Mouse (Mus musculus) layer of hippocampus, adult 11-12 months (tissue): ENCODE data around the gene Gpr84.

Source experiments
- DNase-seq: peaks from one replicate; pipeline ENCODE4 v3.0.0; 2022; ENCODE audit warnings: low spot score

Gene Gpr84

GRCm38 (mm10) chr15:103305792-103306645, 4.4 kb downstream of the Gpr84 start:
- no peak for DNase-seq

- DNase-seq = peak; percentile 98
Measured at GRCm38 (mm10) chr15:103305070-103305678, 5.2 kb downstream of the Gpr84 start.

- DNase-seq = no peak
Measured at GRCm38 (mm10) chr15:103304616-103304969, 5.8 kb downstream of the Gpr84 start.

DNA sequence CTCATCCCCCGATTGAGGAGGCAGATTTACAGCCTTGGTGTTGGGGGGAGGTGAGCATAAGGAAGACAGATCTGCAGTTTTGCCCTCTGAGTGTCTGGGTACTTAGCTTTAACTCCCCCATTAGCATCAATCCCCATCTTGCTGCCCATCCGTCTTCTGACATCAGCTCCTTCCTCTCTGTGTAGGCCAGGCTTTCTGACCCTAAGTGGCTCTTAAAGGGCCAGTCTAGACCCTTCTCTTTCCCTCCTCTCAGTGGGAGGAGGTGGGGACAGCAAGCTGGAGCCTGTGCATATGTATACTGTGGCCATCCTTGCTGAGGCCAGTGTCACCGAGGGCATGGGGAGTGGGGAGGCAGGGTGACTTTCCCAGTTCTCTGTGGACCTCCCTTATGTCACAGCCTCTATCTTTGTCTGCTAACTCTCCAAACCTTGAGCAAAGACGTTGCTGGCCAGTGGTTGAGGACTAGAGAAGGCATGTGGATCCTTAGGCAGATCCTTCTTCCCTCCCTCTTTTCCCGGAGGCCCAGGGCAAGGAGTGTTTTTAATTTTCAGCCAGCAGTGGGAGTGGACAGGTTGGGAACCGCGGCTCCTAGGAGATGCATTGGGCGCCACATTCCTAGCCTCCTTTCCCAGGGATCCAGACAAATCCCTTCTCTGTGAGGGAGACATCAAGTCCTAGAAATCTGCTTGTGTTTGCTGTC, 6.3 kb downstream of the Gpr84 start:
- DNase-seq = no peak

DNA sequence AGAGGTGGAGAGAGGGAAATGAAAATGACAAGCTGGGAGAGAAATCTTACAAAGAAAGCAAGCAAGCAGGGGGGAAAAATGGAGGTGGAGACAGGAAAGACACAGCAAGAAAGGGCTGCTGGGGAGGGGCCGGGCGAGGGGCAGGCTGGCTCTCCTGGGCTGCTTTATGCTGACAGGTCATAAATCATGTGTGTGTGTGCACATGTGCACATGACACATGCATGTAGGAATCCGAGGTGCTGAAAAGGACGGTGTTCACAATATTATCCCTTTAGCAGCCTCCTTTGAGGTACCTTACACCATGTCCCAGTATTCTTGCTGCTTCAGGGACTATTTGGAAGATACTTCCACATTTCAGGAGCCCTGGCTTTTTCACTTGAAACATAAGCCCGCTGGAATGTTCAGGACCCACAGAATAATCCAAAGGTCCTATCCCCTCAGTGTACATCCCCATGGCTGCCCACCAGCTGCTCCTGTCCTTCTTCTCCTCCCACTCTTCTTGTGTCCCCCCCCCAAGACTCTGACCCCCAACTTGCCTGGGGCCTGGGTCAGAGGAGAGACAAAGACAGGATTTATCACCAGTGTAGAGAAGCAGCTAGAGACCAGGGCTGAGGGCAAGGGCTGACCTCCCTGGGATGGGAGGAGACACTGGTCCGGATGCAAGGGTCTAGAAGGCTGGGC, 7.9 kb downstream of the Gpr84 start:
- DNase-seq = no peak

DNA sequence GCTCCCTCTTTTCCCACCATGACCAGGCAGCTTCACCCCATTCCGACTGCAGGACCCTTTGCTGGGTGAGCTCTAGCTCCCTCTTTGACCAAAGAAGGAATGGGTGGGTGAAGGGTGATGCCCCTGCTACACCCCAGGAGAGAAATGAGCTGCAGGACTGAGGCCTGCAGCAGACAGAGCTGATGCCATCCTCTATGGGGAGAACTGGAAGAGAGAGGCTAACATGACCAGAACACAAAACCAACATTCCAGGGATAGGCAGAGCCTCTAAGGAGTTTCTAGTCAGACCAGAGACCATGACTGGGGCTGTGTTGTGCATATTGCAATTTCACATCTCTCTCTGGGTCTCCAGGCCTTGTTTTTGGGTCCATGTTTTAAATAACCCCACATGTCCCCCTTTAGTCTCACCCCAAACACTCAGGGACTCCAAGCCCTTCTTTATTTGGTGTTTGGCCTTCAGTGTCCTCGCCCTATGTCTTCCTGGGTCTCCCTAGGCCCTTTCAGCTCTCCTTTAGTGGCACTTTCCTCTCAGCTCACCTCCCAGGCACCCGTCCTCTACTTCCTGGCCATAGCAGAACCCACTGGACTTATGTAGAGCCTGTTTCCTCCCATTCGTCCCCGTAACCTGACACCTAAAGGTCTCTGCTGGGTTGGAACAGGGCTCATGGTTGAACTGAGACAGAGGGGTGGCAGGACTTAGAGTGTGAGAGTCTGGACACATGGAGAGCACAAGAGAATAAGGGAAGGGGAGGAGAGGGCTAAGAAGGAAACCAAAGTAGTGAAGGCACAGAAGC, 8.7 kb downstream of the Gpr84 start:
- no peak for DNase-seq

GRCm38 (mm10) chr15:103301046-103301445, 9.4 kb downstream of the Gpr84 start:
- DNase-seq = no peak

DNA sequence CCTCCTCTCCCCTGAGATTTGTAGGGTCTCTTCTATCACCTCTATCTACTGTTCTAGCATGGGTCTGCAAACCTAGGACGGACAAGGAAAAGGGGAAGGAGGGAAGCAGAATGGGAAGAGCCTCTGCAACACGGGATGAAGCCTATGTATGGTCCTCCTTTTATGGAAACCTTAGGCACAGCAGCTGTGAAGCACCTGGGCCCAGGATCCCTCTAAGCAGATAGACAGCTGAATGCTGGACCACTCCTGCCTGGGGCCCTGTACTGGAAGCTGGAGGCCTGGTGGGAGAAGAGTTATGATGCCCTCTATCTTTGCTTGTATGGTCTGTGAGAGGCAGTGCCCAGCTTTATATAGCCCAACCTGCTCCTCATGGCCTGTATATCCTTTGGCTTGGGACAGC, 9.9 kb downstream of the Gpr84 start:
- DNase-seq = no peak

DNA sequence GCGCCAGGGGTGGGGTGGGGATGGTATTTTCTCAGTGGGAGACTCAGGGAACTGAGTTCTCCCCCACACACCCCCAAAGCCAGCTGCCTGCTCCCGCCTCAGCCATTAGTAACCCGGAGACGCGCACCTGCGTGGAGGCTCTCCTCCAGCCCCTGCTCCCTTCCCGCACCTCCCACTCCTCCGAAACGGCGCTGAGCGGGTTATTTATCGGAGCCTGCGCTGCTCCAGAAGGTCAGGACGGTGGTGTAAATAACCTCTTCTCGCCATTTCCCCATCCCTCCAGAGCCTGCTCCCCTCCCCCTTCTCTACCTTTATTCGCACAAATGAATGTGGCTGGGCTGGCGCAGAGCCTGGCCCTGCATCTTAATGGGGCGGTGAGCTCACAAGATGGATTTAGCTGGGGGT, 10.3 kb downstream of the Gpr84 start:
- DNase-seq = no peak

DNA sequence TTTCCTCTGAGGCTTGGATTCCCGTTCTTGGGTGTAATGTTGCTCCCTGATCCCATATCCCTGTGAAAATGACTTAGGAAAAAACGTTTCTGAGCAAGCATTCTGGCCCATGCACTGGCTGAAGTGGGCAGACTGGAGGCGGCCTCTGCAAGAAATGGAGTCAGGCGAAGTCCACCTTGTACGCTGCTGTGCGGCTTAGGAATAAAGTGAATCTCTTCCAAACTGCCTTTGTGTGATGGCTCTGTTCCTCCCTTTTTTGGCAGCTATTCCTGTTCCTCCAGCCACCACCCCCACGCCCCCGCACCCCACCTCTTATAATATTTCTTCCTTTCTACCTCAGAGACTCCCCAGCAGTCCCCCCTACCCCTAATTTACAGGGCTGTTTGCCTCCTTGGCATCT, 10.8 kb downstream of the Gpr84 start:
- no peak for DNase-seq

DNA sequence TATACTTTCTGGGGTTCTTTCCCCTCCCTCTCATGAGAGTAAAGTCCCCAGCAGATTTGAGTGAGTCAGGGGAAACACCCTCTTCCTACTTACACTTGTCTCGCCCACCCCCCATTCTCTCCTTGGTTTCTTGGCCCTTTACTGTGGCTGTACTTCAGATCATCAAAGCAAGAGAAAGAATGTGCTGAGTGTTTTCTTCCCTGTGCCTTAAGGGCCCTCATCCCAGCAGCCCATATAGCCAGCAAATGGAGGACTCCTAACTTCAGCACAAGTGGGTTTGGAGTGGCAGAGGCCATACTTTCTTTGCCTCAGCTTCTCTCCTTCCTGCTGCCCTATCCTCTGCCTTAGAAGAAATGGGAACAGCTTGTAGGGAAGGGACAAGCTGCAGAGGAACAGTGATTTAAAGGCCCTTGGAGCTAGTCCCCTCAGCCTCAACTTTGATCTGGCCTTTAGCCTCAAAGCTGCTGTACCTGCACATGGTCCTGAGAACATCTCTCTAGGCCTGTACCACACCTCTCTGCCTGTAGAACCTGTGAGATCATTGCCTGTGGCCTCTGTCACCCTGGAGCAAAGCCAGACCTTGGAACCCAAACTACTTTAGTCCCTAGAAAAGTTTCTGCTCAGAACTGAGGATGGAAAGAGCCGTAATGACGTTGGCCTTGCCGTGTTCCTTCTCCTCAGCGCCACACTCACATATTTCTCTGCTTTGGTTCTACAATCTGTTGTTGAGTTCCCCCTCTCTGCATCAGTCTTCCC, 11.4 kb downstream of the Gpr84 start:
- DNase-seq = no peak

DNA sequence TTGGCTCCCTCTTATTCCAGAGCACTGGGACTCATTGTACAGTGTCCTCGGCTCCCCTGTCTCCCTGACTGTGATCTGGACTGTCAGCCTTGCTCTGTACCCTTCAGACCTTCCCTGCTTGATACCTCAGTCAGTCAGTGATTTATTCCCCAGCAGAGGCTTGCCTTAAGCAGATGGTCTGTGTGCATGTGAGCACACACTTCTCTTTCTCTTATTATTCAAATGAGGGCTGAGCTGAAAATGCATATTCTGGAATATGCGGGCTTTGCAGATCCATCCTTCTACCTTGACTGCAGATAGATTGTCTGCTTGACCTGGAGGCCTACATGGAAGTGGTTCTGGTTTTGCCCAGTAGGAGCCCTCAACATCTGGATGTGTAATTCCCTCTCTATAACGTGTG, 12.4 kb downstream of the Gpr84 start:
- no peak for DNase-seq

GRCm38 (mm10) chr15:103297313-103297712, 13.1 kb downstream of the Gpr84 start:
- DNase-seq = no peak

DNA sequence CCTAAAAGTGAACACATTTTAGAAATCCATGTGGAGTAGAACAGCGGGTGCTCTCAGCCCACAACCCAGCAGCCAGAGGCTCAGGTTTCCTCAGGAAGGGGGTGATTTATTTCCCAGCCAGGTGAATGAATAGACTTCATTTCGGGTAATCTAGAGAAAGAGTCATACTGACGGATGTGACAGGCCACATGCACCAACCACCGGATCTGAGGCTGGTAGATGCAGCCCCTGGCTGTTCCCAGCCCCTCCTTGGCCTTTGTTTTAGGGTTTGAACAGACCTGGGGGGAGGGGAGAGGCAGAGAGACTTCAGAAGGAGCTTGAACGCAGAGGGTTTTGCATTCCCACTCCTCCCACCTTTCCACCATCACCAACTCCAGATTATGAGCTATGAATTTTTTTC, 14.6 kb downstream of the Gpr84 start:
- DNase-seq = no peak

DNA sequence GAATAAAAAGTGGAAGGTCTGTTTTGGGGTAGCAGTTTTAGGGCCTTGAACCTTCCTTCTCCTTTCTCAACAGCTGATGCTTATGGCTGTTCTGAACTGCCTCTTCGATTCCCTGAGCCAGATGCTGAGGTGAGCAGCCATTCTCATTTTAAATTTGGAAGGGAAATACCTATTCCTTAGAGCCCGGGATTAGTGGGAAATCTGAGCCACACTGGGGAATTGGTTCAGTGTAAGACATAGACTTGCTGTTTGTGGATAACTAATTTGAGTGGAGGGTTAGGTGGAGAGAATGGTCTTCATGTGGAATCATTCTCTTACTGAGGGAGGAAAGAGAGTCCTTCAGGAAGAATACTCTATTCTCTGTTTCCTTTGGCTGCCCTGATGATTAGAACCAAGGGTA, 15.8 kb downstream of the Gpr84 start:
- DNase-seq = no peak

DNA sequence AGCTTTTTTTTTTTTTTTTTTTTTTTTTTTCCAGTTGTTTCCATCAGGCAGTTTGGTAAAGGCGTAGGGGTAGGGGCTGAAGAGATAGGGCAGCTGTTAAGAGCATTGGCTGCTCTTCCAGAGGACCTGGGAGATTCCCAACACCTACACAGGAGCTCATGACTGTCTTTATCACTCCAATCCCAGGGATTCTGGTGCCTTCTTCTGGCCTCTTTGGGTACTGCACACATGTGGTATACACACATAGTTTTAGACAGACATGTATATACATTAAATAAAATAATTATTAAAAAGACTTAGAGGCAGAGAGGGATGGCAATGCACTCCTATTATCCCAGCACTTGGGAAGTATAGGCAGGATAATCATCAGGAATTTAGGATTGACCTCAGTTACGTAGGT, 17.0 kb downstream of the Gpr84 start:
- no peak for DNase-seq

DNA sequence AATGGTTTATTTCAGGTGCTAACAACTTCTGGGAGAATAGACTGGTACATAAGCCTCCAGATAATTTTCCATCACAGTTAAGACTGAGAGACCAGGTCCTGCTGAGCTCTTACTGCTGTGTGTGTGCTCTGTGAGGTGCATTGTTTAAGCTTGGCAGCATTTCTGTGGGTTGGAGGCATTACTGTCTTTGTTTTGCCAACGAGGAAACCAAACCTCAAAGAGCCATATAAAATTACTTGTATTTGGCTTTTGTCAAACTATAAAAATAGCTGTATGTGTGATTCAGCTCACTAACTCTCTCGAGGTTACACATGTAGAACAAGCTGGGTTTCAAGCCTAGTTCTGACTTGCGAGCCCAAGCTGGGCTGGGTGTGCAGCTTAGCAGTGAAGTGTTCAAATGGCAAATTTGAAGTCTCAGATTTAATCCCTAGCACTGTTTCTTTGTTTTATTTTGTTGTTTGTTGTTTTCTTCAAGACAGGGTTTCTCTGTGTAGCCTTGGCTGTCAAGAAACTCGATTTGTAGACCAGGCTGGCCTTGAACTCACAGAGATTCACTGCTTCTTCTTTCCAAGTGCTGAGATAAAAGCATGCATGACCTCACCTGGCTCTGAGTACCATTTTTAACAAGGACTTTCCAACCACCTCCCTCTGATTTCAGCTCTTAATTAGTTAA, 17.6 kb downstream of the Gpr84 start:
- no peak for DNase-seq

DNA sequence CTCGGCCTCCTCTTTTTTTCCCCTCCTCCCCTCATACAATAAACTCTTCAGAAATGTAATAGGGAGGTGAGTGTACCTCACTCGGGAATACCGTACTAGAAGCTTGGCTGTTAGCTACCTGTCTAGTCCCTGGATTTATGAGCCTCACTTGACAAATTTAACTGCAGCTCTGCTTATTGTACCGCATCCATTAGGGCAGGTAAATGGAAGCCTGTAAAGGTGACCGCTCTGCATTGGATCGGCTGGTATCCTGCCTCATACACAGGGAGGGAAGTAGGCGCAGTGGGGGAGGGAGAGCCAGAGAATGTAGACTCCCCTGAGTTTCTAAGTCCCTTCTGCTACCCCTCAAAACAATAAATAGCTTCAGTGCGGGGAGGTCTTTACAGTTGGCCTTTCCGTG, 19.6 kb downstream of the Gpr84 start:
- no peak for DNase-seq

DNA sequence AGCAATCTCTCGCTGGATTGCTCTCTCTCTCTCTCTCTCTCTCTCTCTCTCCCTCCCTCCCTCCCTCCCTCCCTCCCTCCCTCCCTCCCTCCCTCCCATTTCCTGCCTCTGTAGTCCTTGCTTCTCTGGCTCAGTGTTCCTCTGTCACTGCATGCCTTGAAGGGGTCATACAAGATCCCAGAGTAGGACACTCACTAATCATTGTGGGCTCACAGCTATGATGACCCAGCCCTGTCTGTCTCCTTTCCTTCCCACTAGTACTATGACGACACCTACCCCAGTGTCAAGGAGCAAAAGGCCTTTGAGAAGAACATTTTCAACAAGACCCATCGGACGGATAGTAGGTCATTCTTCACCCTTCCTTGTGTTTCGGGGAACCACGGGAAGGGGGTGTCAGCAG, 20.0 kb downstream of the Gpr84 start:
- no peak for DNase-seq

DNA sequence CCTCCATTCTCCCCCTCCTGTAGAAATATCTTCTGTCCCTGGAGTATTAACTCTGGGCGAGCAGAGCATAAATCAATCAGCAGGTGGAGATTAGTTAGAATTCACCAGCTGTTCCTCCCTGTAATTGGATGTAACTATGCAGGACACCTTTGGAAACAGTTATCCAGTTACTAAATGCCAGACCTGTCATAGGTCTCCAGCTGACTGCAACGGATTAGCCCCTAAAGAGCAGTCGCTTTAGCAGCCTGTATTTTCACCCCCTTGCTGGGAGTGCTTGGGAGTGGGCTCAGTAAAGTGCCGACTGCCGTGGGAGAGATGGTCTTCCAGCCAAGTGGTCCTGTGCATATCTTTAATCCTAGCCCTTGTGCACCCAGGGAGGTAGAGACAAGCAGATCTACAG, 20.8 kb downstream of the Gpr84 start:
- DNase-seq = no peak
